In genomic region chr7:35584068-35584785, GRCm38 (mm10) we compare ENCODE assay signal across 7 mouse cellular contexts. TPM values are rescaled to one million over a fixed set of nuclear protein-coding genes. Genes with fewer than 3 reads are reported as not detected.
DNase-seq lines count a peak whose midpoint lies in the region; ATAC-seq and TF ChIP-seq lines count a peak whose summit lies in the region.

No protein-coding gene starts in this region.

- TF ChIP-seq CTCF in lung, adult 2 months (IDR thresholded peaks at IDR 0.05; ENCODE audit: insufficient read depth, low read length), result no peak

- peak overlapping the region; percentile 51 for H3K9ac ChIP-seq in neural tube, embryonic 15.5 days (replicated peaks)

- no peaks in the 10 kb centered on the region; the same call in 1 of the 2 replicates for H3K9me3 ChIP-seq in forebrain, embryonic 10.5 days
- no peaks in the 10 kb centered on the region for H3K9me3 ChIP-seq in limb, embryonic 10.5 days (replicated peaks)
- H3K9me3 ChIP-seq in neural tube, embryonic 15.5 days (replicated peaks), result no peaks in the 10 kb centered on the region

- TF ChIP-seq POLR2A in lung, adult 2 months (IDR thresholded peaks at IDR 0.05; ENCODE audit: borderline replicate concordance, extremely low read depth, low read depth, low read length), result no peak

- H3K27me3 ChIP-seq in forebrain, embryonic 10.5 days (ENCODE audit: poor library complexity, severe bottlenecking), result peaks cover 38% of the 10 kb centered on the region
- peaks cover 33% of the 10 kb centered on the region for H3K27me3 ChIP-seq in limb, embryonic 10.5 days (ENCODE audit: low read depth, poor library complexity, severe bottlenecking)
- peaks cover 42% of the 10 kb centered on the region for H3K27me3 ChIP-seq in neural tube, embryonic 15.5 days (replicated peaks)

- H3K4me1 ChIP-seq in lung, adult 2 months (ENCODE audit: control insufficient read depth, insufficient read depth, low read length), result peaks cover 9% of the 10 kb centered on the region
- peaks cover 43% of the 10 kb centered on the region for H3K4me1 ChIP-seq in forebrain, embryonic 10.5 days
- peaks cover 40% of the 10 kb centered on the region for H3K4me1 ChIP-seq in limb, embryonic 10.5 days
- H3K4me1 ChIP-seq in neural tube, embryonic 15.5 days, result peaks cover 31% of the 10 kb centered on the region

- peak overlapping the region; percentile 100 for H3K4me2 ChIP-seq in neural tube, embryonic 15.5 days

- peak overlapping the region; percentile 65 for H3K4me3 ChIP-seq in lung, adult 2 months (replicated peaks; ENCODE audit: extremely low read depth, low read depth, low read length)
- H3K4me3 ChIP-seq in forebrain, embryonic 10.5 days, result peak overlapping the region; percentile 83
- peak overlapping the region; percentile 81 for H3K4me3 ChIP-seq in limb, embryonic 10.5 days
- H3K4me3 ChIP-seq in neural tube, embryonic 15.5 days (replicated peaks), result peak overlapping the region; percentile 89

- peak overlapping the region; percentile 85; the same call in 1 of the 2 replicates for H3K27ac ChIP-seq in forebrain, embryonic 10.5 days
- peak overlapping the region; percentile 89 for H3K27ac ChIP-seq in limb, embryonic 10.5 days
- H3K27ac ChIP-seq in neural tube, embryonic 15.5 days (replicated peaks), result no peak overlapping the region

- WGBS in lung, adult 2 months, result 8% methylated on average over 36 of the region's 36 CpGs
- 3% methylated on average over 36 of the region's 36 CpGs for WGBS in forebrain, embryonic 10.5 days
- 4% methylated on average over 36 of the region's 36 CpGs for WGBS in limb, embryonic 10.5 days
- WGBS in neural tube, embryonic 15.5 days, result 5% methylated on average over 36 of the region's 36 CpGs

- no peaks in the 10 kb centered on the region for H3K36me3 ChIP-seq in forebrain, embryonic 10.5 days (replicated peaks)
- no peaks in the 10 kb centered on the region for H3K36me3 ChIP-seq in limb, embryonic 10.5 days
- no peaks in the 10 kb centered on the region for H3K36me3 ChIP-seq in neural tube, embryonic 15.5 days

- DNase-seq in lung, adult 2 months, result peak; percentile 38
- no peak for DNase-seq in lung, postnatal 14 days
- DNase-seq in forebrain, embryonic 10.5 days (ENCODE audit: extremely low spot score, low spot score), result peak; percentile 42
- no peak for DNase-seq in limb, embryonic 10.5 days (ENCODE audit: low spot score)
- DNase-seq in urinary bladder, postnatal 36 days (ENCODE audit: low spot score in 2 of 2), result no peak
- no peak for DNase-seq in adrenal gland, postnatal 36 days

- no peak for ATAC-seq in neural tube, embryonic 15.5 days (ENCODE audit: low FRiP score)

RNA-seq across cellular contexts. Expression of gene Rgs9bp, which starts 1.2 kb away (rescaled TPM):
- polyA plus RNA-seq in lung, adult 2 months (2012; rRNA removed), result 0.06 and 0.11 TPM in 2 replicates
- 0.09 and 0.44 TPM in 2 replicates for polyA plus RNA-seq in forebrain, embryonic 10.5 days (2016; fragmentation: Nextera tagmentation; extraction: Ambion mirVana)
- polyA plus RNA-seq in limb, embryonic 10.5 days (2016; fragmentation: Nextera tagmentation; extraction: Ambion mirVana), result 0.09 and 0.26 TPM in 2 replicates
- polyA plus RNA-seq in neural tube, embryonic 15.5 days (2015; fragmentation: Nextera tagmentation; extraction: Ambion mirVana), result 0.14 and 0.17 TPM in 2 replicates
- under 1 TPM; 0.20 to 0.53 TPM for total RNA-seq in adrenal gland, postnatal 36 days (2021)

RNA-seq across cellular contexts. Expression of gene Ankrd27, which starts 1.8 kb away (rescaled TPM):
- 23.4 and 28.7 TPM in 2 replicates for polyA plus RNA-seq in lung, adult 2 months (2012; rRNA removed)
- 40.2 and 41.1 TPM in 2 replicates for polyA plus RNA-seq in forebrain, embryonic 10.5 days (2016; fragmentation: Nextera tagmentation; extraction: Ambion mirVana)
- 40.1 and 47.5 TPM in 2 replicates for polyA plus RNA-seq in limb, embryonic 10.5 days (2016; fragmentation: Nextera tagmentation; extraction: Ambion mirVana)
- 16.8 and 21.3 TPM in 2 replicates for polyA plus RNA-seq in neural tube, embryonic 15.5 days (2015; fragmentation: Nextera tagmentation; extraction: Ambion mirVana)
- total RNA-seq in adrenal gland, postnatal 36 days (2021), result 10 to 100 TPM; 23.6 to 32.6 TPM

RNA-seq across cellular contexts. Expression of gene Nudt19, which starts 28.1 kb away (rescaled TPM):
- 20.6 and 22.3 TPM in 2 replicates for polyA plus RNA-seq in lung, adult 2 months (2012; rRNA removed)
- polyA plus RNA-seq in forebrain, embryonic 10.5 days (2016; fragmentation: Nextera tagmentation; extraction: Ambion mirVana), result 45.9 and 50.3 TPM in 2 replicates
- 35.1 and 48.1 TPM in 2 replicates for polyA plus RNA-seq in limb, embryonic 10.5 days (2016; fragmentation: Nextera tagmentation; extraction: Ambion mirVana)
- polyA plus RNA-seq in neural tube, embryonic 15.5 days (2015; fragmentation: Nextera tagmentation; extraction: Ambion mirVana), result 114 and 123 TPM in 2 replicates
- total RNA-seq in adrenal gland, postnatal 36 days (2021), result 10 to 100 TPM; 51.4 to 57.6 TPM

RNA-seq across cellular contexts. Expression of gene Tdrd12, which starts 46.7 kb away (rescaled TPM):
- polyA plus RNA-seq in lung, adult 2 months (2012; rRNA removed), result 0.04 and 0.06 TPM in 2 replicates
- 0.15 TPM in 2 replicates for polyA plus RNA-seq in forebrain, embryonic 10.5 days (2016; fragmentation: Nextera tagmentation; extraction: Ambion mirVana)
- polyA plus RNA-seq in limb, embryonic 10.5 days (2016; fragmentation: Nextera tagmentation; extraction: Ambion mirVana), result 0.31 TPM in 1 of 2 replicates, not detected in the other
- 0.59 and 0.87 TPM in 2 replicates for polyA plus RNA-seq in neural tube, embryonic 15.5 days (2015; fragmentation: Nextera tagmentation; extraction: Ambion mirVana)
- under 1 TPM in 1 of 2 experiments, not detected in 1; 0.16 TPM for total RNA-seq in adrenal gland, postnatal 36 days (2021)

Comparison
In these comparisons a context has a peak if more than half of its experiments do, and no peak if none do; other contexts are left out.
1. DNase-seq: peak in lung, adult 2 months (single experiment) and forebrain, embryonic 10.5 days (single experiment); none in lung, postnatal 14 days (single experiment), limb, embryonic 10.5 days (single experiment), urinary bladder, postnatal 36 days (0 of 2) and adrenal gland, postnatal 36 days (0 of 2).
2. Peak in every context shown above with its lines, with median percentiles within 50 percentile points of each other: H3K4me3 ChIP-seq.